17 mouse cellular contexts compared by ENCODE assay signal in the genomic region with DNA sequence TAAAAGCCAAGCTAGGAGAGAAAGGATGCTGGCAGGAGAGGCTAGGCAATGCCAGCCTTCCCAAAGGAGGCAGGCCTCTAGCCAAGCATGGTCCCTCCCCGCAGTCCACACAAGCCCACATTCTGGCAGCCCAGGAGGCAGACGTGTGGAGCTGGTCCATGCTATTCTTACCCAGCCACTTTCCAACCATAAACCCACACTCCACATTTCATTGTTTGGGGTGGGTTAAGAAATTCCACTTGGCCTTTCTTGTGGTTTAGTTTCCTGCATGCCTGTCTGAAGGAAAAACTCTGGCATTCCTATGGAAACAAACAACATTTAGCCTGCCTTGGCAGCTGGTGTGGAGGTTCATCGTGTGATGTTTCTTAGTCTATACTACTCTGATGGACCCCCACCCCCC.
DNase-seq lines count a peak whose midpoint lies in the region; ATAC-seq lines count a peak whose summit lies in the region.
"Had no signal": no experiment of that assay in that cellular context is flagged by ENCODE, and none has a peak within 500 bp of the region (broad histone marks: within the 10 kb centered on the region; RNA-seq: fewer than 3 reads in every experiment).

No protein-coding gene starts in this region.

- H3K4me1 ChIP-seq in lung, embryonic 16.5 days (replicated peaks; ENCODE audit: control insufficient read depth, insufficient read depth, low read length): peaks cover 19% of the 10 kb centered on the region
- peaks cover 49% of the 10 kb centered on the region for H3K4me1 ChIP-seq in embryonic facial prominence, embryonic 15.5 days

- ATAC-seq in cerebellum, adult (ENCODE audit: insufficient number of reproducible peaks, low FRiP score, low TSS enrichment): 0 out of 2 replicates have a peak, but pooled peaks have one; percentile 47
- peak; percentile 60; the same call in 1 of the 2 replicates for ATAC-seq in lung, embryonic 16.5 days (ENCODE audit: low read depth)
- ATAC-seq in embryonic facial prominence, embryonic 15.5 days (ENCODE audit: insufficient number of reproducible peaks, low FRiP score, low TSS enrichment, low read depth): peak; percentile 72
- ATAC-seq: forebrain, postnatal 0 days had no signal

- DNase-seq in cerebellum, adult 18-20 months: no peak
- DNase-seq in lung, postnatal 14 days: no peak
- peak; percentile 46 for DNase-seq in lung, postnatal 36 days
- no peak for DNase-seq in layer of hippocampus, adult 9-11 months
- DNase-seq in retina, embryonic 14.5 days (ENCODE audit: low spot score): no peak
- DNase-seq: adrenal gland, adult 2 months; cerebellum, adult 9-11 months; forebrain, postnatal 0 days; gastrocnemius, postnatal 36 days; thymus, postnatal 25 days had no signal

- no peaks in the 10 kb centered on the region for H3K36me3 ChIP-seq in lung, embryonic 16.5 days (ENCODE audit: control insufficient read depth, insufficient read depth, low read length)
- no peaks in the 10 kb centered on the region for H3K36me3 ChIP-seq in embryonic facial prominence, embryonic 15.5 days
- H3K36me3 ChIP-seq: heart, embryonic 15.5 days; liver, embryonic 15.5 days had no signal

- H3K27ac ChIP-seq in lung, embryonic 16.5 days (ENCODE audit: low read length): peak overlapping the region; percentile 32; the same call in 1 of the 2 replicates
- peak overlapping the region; percentile 71 for H3K27ac ChIP-seq in embryonic facial prominence, embryonic 15.5 days (replicated peaks)
- H3K27ac ChIP-seq: heart, embryonic 15.5 days; hindbrain, embryonic 13.5 days; kidney, embryonic 15.5 days; liver, embryonic 15.5 days had no signal

- WGBS in lung, embryonic 16.5 days: 45% methylated on average over 3 of the region's 3 CpGs
- 21% methylated on average over 3 of the region's 3 CpGs for WGBS in embryonic facial prominence, embryonic 15.5 days

- no peaks in the 10 kb centered on the region for H3K27me3 ChIP-seq in lung, embryonic 16.5 days (ENCODE audit: control insufficient read depth, insufficient read depth, low read depth, low read length)
- no peaks in the 10 kb centered on the region for H3K27me3 ChIP-seq in embryonic facial prominence, embryonic 15.5 days
- H3K27me3 ChIP-seq: heart, embryonic 15.5 days; hindbrain, embryonic 13.5 days; kidney, embryonic 15.5 days; liver, embryonic 15.5 days had no signal

- H3K4me3 ChIP-seq in lung, embryonic 16.5 days (ENCODE audit: low read length): no peak overlapping the region
- no peak overlapping the region for H3K4me3 ChIP-seq in embryonic facial prominence, embryonic 15.5 days (replicated peaks)
- H3K4me3 ChIP-seq: heart, embryonic 15.5 days; hindbrain, embryonic 13.5 days; kidney, embryonic 15.5 days; liver, embryonic 15.5 days had no signal

- H3K9ac ChIP-seq in lung, embryonic 16.5 days (ENCODE audit: low read length): no peak overlapping the region
- H3K9ac ChIP-seq in embryonic facial prominence, embryonic 15.5 days: no peak overlapping the region
- H3K9ac ChIP-seq: forebrain, postnatal 0 days; heart, embryonic 15.5 days; hindbrain, embryonic 13.5 days; kidney, embryonic 15.5 days; liver, embryonic 15.5 days had no signal

- no peak overlapping the region for H3K4me2 ChIP-seq in lung, embryonic 16.5 days (ENCODE audit: low read depth, low read length)
- H3K4me2 ChIP-seq in embryonic facial prominence, embryonic 15.5 days (replicated peaks): no peak overlapping the region
- H3K4me2 ChIP-seq: heart, embryonic 15.5 days; hindbrain, embryonic 13.5 days; kidney, embryonic 15.5 days; liver, embryonic 15.5 days had no signal

- no peaks in the 10 kb centered on the region for H3K9me3 ChIP-seq in lung, embryonic 16.5 days (ENCODE audit: control insufficient read depth, low read length)
- no peaks in the 10 kb centered on the region for H3K9me3 ChIP-seq in embryonic facial prominence, embryonic 15.5 days (replicated peaks)
- H3K9me3 ChIP-seq: heart, embryonic 15.5 days; hindbrain, embryonic 13.5 days; kidney, embryonic 15.5 days; liver, embryonic 15.5 days had no signal
